Mouse (Mus musculus) kidney, postnatal 0 days (tissue): ENCODE data around the gene Satb2. TPM values are rescaled to one million over a fixed set of nuclear protein-coding genes. Genes with fewer than 3 reads are reported as not detected.

Experiments
- ATAC-seq: fragments of 200-750 bp; cut with Nextera tagmentation; replicated peaks from 2 replicates; pipeline ENCODE4 v1.8.0; 2017; ENCODE audit warnings: low read depth, moderate number of reproducible peaks, moderate TSS enrichment, moderate library complexity; ENCODE audit not compliant: low FRiP score
- DNase-seq: peaks from one replicate; pipeline ENCODE4 v3.0.0-alpha.2; 2016; ENCODE audit warnings: low spot score
- H3K27ac ChIP-seq: fragments of 300-500 bp; sonication (generic); 2 replicates; pipeline ENCODE4 v1.5.1; 2014; ENCODE audit warnings: mild to moderate bottlenecking
- H3K27me3 ChIP-seq: fragments of 300-500 bp; sonication (generic); 2 replicates; pipeline ENCODE4 v1.6.1; 2014; ENCODE audit warnings: low read length, mixed read lengths; ENCODE audit not compliant: insufficient read depth
- H3K36me3 ChIP-seq: fragments of 300-500 bp; sonication (generic); 2 replicates; pipeline ENCODE4 v1.6.1; 2014; ENCODE audit warnings: low read length, mixed read lengths; ENCODE audit not compliant: insufficient read depth
- H3K4me1 ChIP-seq: fragments of 300-500 bp; sonication (generic); replicated peaks from 2 replicates; pipeline ENCODE4 v1.6.1; 2014; ENCODE audit warnings: antibody characterized with exemption, low read length, mixed read lengths; ENCODE audit not compliant: insufficient read depth
- H3K4me2 ChIP-seq: fragments of 300-500 bp; sonication (generic); 2 replicates; pipeline ENCODE4 v1.6.1; 2014; ENCODE audit warnings: mild to moderate bottlenecking, low read length, moderate library complexity, mixed read lengths
- H3K4me3 ChIP-seq: fragments of 300-500 bp; sonication (generic); replicated peaks from 2 replicates; pipeline ENCODE4 v1.5.1; 2014; ENCODE audit warnings: low read depth, low read length
- H3K9ac ChIP-seq: fragments of 300-500 bp; sonication (generic); 2 replicates; pipeline ENCODE4 v1.6.1; 2014; ENCODE audit warnings: low read depth, low read length
- H3K9me3 ChIP-seq: fragments of 300-500 bp; sonication (generic); replicated peaks from 2 replicates; pipeline ENCODE4 v1.6.1; 2016; ENCODE audit warnings: low read length, inconsistent platforms, mixed read lengths
- CTCF ChIP-seq: IDR thresholded peaks from 2 replicates; pipeline ENCODE4 v1.5.1; 2016; ENCODE audit warnings: antibody characterized with exemption, low read depth, mild to moderate bottlenecking, moderate library complexity
- WGBS: fragments of 180-500 bp; shearing (Covaris S2); extraction: QIAGEN DNeasy Blood & Tissue Kit; methylation state at CpG from one replicate; pipeline ENCODE4 v1.1.7; 2014; 5-methylcytosine and 5-hydroxymethylcytosine counted together
- polyA plus RNA-seq: library from polyadenylated mRNA; unstranded; fragments of >200 nt; fragmentation: Nextera tagmentation; extraction: Ambion mirVana; gene quantifications from 2 replicates; pipeline ENCODE4 v1.2.1, GENCODE M21; 2015

Gene Satb2
- polyA plus RNA-seq, 1 experiment from 2014 or later: 2.8 TPM

- peak overlapping the region; percentile 13; the same call in 1 of the 2 replicates for H3K4me3 ChIP-seq
- H3K4me2 ChIP-seq: peak overlapping the region; percentile 21
- DNase-seq: no peak
- H3K36me3 ChIP-seq: no peaks in the 10 kb centered on the region
- under 1% methylated on average over 27 of the region's 27 CpGs for whole genome bisulfite sequencing
- H3K27me3 ChIP-seq: peaks cover 71% of the 10 kb centered on the region
- no peak for ATAC-seq
- H3K9me3 ChIP-seq: no peaks in the 10 kb centered on the region
- no peak overlapping the region for H3K27ac ChIP-seq
- peaks cover 3% of the 10 kb centered on the region; the same call in 1 of the 2 replicates for H3K4me1 ChIP-seq
- no peak overlapping the region for H3K9ac ChIP-seq
- no peak for TF ChIP-seq CTCF
These were observed 2.3 kb upstream of the Satb2 start for GRCm38 (mm10) chr1:56980631-56981275.

- Histone ChIP-seq H3K9me3 (no peaks in the 10 kb centered on the region), H3K4me3 (no peak overlapping the region), H3K27ac (no peak overlapping the region), H3K36me3 (no peaks in the 10 kb centered on the region), H3K4me1 (peaks cover 3% of the 10 kb centered on the region; the same call in 1 of the 2 replicates), H3K9ac (no peak overlapping the region), H3K27me3 (peaks cover 69% of the 10 kb centered on the region), H3K4me2 (no peak overlapping the region)
- DNase-seq (peak; percentile 2), ATAC-seq (no peak)
- no peak for TF ChIP-seq CTCF
- WGBS: 7% methylated on average over 7 of the region's 7 CpGs
These were observed 1.3 kb upstream of the Satb2 start for GRCm38 (mm10) chr1:56979531-56980395.

GRCm38 (mm10) chr1:56977201-56978100 is 999 bp downstream of the Satb2 start:
- WGBS: 1% methylated on average over 45 of the region's 45 CpGs
- H3K4me3 ChIP-seq: peak overlapping the region; percentile 28
- peak; percentile 61 for ATAC-seq
- peaks cover 58% of the 10 kb centered on the region for H3K27me3 ChIP-seq
- H3K4me2 ChIP-seq: peak overlapping the region; percentile 48
- H3K27ac ChIP-seq: no peak overlapping the region
- peak; percentile 80 for TF ChIP-seq CTCF
- H3K4me1 ChIP-seq: peaks cover 3% of the 10 kb centered on the region; the same call in 1 of the 2 replicates
- no peak overlapping the region for H3K9ac ChIP-seq
- no peaks in the 10 kb centered on the region for H3K9me3 ChIP-seq
- DNase-seq: peak; percentile 64
- H3K36me3 ChIP-seq: no peaks in the 10 kb centered on the region

- Histone ChIP-seq H3K9ac (no peak overlapping the region), H3K4me1 (peaks cover 6% of the 10 kb centered on the region; the same call in 1 of the 2 replicates), H3K4me3 (peak overlapping the region; percentile 28), H3K27me3 (peaks cover 52% of the 10 kb centered on the region), H3K4me2 (peak overlapping the region; percentile 48), H3K36me3 (no peaks in the 10 kb centered on the region), H3K27ac (no peak overlapping the region), H3K9me3 (no peaks in the 10 kb centered on the region)
- no peak for TF ChIP-seq CTCF
- no peak for DNase-seq
- ATAC-seq: no peak
- 2% methylated on average over 11 of the region's 11 CpGs for WGBS
These were observed 1.7 kb downstream of the Satb2 start for GRCm38 (mm10) chr1:56976825-56977104.

GRCm38 (mm10) chr1:56976044-56976824 is 2.2 kb downstream of the Satb2 start:
- no peaks in the 10 kb centered on the region for H3K9me3 ChIP-seq
- no peak for ATAC-seq
- peaks cover 48% of the 10 kb centered on the region for H3K27me3 ChIP-seq
- no peak overlapping the region for H3K4me2 ChIP-seq
- peaks cover 9% of the 10 kb centered on the region; the same call in 1 of the 2 replicates for H3K4me1 ChIP-seq
- WGBS: 5% methylated on average over 25 of the region's 25 CpGs
- no peak for TF ChIP-seq CTCF
- no peak overlapping the region for H3K4me3 ChIP-seq
- H3K27ac ChIP-seq: no peak overlapping the region
- no peaks in the 10 kb centered on the region for H3K36me3 ChIP-seq
- no peak overlapping the region for H3K9ac ChIP-seq
- DNase-seq: no peak
